Mouse (Mus musculus) bone marrow macrophage, adult 2 months (primary cell): ENCODE measurements around the gene Gstm3.

Experiments used
- CTCF ChIP-seq: IDR thresholded peaks from 2 replicates; pipeline ENCODE4 v1.5.1; 2012; ENCODE audit warnings: low read depth, mild to moderate bottlenecking, low read length, moderate library complexity
- POLR2A ChIP-seq: IDR thresholded peaks from 2 replicates; pipeline ENCODE4 v1.6.1; 2012; ENCODE audit warnings: mild to moderate bottlenecking, low read depth, low read length, borderline replicate concordance

DNA sequence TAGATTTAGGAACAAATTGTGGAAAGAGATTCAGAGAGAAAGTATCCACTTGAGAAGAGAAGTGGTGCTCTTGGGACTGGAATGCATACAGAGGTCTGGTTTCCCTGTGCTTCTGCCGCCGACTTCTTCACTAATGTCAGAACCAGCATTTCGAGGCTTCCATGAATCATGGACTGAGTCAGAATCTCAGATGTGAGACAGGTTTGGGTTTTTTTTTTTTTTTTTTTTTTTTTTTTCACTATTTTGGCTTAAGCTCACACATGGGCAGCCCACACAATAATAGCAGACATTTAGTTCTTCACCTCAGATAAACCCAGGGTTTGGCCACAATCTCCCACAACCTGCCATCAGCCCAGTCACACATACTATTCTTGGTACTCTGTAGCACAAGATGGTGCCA, 33.8 kb downstream of the Gstm3 start:
- TF ChIP-seq CTCF: no peak
- TF ChIP-seq POLR2A: no peak
